Mouse (Mus musculus) forelimb bud, embryonic 11.5 days (tissue): ENCODE measurements around the gene Ap5m1.
"Not testable (repeated sequence)": the region's sequence is repeated elsewhere in the genome, so short reads cannot be mapped to it uniquely, and the experiment has no call there.

Source experiments
- DNase-seq: peaks from one replicate; pipeline ENCODE4 v3.0.0-alpha.2; 2012; ENCODE audit warnings: low read depth, low spot score

Ap5m1 gene

DNA sequence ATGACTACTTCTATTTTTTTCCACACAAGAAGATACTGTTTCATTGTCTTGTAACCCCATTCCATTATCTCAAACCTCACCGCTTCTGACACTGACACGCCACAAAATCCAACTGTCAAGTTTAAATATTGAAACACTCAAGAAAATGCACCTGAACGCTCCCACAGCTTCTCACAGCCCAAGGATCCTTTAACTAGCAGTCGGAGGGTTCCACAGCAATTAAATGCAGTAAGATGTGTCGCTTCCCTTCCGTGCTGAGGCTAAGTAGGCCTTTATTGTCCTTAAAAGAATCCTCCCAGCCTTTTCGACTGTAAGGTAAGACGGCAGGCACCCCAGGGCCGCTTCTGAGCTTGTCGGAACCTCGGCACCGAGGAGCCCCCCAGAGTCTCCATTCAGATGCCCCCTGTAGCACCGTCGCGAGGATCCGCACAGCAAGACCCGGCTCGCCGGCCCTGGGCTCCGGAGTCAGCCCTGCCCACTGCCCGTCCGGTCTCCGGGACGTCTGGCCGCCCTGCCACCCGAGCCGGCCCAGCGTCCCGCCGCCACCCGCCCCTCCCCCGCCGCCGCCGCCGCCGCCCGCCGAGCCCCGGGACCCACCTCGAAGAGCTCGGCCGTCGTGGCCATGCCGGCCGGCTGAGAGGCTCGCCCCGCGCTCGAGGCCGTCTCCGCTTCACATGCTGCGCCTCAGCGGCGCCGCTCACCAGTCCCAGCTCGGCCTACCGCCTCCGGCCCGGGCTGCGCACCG is at the start of gene Ap5m1:
TSS of gene Ap5m1 (plus strand) at position 569 of the 745 bp plus-strand sequence.
- DNase-seq, result peak; percentile 20

DNA sequence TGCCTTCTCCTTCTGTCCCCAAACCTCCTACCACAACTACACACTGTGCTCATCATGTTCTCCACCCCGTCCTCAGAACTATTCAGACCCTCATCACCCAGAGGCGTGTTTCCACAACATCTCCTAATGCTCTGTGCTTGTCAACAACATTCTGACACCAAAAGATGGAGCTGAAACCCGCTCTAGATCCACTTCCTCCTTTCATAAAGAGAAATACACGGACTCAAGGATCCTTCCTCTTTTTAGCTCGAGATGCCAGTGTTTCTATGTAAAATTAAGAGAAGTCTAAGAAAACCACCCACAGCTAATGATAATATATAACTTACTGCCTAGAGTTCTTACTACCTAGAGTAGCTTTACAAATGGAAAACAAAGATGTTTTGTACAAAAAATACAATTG is 46.1 kb upstream of the Ap5m1 start:
- DNase-seq, result no peak

DNA sequence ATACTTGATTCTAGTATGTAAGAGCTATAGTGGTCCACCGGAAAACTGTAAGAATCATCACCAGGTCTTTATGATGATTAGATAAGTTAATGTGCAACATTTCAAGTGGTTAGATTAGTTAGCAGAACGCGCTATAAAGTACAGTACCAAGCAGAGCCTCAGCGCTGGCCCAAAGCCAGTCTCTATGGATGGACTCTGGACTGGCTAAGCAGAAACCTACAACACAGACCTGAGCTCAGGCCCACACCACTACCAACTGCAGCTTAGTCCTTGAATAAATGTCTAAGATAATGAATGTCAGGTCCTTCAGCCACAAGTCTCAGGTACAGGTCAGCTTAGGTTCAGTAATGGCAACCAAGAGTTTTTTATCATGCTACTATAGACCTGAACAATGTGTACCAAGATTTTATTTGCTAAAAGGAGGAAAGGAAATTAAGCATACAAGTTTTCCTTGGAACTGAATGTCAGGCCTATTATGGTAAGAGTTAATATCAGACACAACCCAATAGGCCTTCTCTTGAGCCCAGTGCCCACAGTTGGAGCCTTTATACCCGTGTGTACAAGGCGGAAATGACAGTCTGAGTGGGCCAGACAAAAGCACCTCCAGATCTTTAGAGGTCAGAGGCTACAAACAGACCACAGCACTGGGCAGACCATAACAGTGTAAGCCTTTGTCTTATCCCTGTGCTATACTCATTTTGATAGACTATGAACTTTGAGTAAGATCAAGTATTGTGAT is 38.7 kb upstream of the Ap5m1 start:
- no peak for DNase-seq

DNA sequence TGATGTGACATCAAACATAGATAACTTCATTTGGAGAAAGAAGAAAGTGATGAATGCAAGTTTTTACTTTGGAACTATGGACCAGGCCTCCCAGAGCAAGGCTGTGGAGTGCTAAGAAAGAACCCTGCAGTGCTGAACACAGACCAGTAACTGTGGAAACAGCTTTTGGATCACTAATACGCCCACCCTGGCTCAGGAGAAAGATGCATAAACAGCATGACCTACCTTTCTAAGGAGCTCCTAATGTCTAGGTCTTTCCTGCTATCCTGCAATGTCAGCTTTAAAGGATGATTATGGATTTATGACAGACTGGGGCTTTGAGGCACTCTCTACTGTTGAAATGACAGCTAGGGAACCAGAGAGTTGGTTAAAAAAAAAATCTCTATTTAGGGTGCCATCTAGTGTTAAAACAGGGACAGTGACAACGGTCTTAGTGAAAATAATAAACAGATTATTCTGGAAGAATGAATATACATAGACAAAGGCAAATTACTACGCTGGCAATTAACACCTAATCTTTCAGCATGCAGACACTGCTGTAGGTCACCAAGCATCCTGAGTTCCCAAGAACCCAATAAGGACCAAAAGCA is 38.0 kb upstream of the Ap5m1 start:
- no peak for DNase-seq

DNA sequence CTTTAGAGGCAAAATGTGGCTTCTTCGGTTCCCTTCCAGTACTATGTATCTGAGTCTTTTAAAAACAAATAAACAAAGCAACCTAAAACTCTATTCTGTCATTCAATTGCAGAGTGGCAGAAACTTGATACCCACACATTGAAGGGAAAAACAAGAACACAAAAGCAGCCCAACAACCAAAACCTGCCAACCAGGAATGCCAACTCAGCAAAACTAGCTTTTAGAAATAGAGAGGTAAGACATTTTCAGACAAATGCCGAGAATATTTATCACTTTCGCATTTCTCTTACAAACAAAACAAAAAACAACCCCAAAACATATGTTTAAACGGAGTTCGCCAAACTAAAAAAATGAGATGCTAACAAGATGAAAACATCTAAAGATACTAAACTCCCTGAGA is 36.9 kb upstream of the Ap5m1 start:
- no peak for DNase-seq

DNA sequence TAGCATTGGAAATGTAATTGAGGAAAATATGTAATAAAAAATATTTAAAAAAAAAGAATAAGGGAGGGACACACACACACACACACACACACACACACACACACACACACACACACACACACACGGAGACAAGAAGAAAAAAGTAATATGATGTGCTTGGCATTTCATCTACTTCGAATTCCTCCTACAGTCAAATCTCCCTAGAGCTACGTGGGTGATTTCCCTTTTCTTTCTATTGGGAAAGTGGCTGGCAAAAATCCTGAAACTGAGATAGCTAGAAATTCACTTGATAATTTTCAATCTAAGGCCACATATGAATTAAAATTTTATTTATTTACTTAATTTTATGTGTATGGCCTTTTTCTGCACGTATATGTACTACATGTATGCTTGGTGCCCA is 20.3 kb upstream of the Ap5m1 start:
- no peak for DNase-seq

DNA sequence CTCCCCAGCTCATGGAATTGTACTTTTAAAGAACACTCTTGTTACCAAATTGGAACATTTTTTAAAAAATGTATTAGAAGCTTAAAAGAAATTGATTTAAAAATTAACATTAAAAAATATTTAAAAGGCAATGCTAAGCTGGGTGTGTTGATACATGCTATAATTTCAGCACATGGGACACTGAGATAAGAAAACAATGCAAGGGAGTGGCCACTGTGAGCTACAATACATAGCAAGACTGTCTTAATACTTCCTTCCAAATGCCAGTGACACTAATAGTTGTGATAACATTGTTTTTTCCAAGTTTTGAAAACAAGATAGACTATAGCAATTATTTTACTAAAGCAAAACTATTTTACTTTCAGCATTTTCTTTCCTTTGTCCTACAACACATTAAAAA is 16.4 kb upstream of the Ap5m1 start:
- no peak for DNase-seq

DNA sequence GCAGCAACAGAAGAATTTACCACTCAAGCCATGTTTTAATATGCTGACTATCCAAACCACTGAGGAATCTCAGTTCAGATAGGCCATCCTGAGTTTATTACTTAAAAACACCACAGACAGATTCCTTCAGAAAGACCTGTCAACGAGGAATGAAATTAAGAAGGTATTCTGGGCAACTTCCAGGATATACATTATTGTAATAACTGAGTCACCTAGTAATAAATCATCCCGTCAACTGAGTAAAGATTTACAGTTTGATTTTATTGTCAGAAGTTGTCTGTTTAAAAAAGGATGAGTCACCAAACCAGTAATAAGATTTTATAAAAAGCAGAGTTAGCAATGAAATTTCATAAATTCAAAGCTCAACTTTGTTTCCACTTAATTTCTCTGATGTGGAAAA is 2.1 kb upstream of the Ap5m1 start:
- no peak for DNase-seq

DNA sequence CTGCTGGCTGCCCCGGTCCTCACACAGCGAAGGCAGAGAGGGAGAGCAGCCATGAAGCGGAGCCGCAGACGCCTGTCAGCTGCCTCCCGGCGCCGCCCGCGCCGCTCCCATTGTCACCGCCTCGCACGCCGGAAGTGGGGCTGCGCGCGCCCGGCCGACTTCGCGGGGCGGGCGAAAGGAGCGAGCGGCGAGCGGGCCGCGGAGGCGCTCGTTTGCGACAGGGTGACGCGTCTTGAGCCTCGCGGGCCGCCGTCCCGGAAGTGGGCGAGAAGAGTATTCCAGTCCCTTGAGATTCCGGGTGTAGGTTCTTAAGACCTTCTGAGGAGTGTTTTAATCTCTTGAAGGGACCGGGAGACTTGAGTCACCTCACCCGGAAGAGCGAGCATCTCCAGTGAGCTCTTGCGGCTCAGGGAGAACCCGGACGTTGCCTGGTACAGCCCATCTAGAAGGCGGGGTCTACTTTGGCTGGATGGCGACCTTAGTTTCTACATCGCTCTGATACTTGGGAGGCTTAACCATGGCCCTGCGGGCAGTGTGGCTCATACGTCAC is 452 bp downstream of the Ap5m1 start, which contains the start of gene Exoc5:
TSS of gene Exoc5 (minus strand) at position 380 of the 550 bp plus-strand sequence.
- peak; percentile 93 for DNase-seq

DNA sequence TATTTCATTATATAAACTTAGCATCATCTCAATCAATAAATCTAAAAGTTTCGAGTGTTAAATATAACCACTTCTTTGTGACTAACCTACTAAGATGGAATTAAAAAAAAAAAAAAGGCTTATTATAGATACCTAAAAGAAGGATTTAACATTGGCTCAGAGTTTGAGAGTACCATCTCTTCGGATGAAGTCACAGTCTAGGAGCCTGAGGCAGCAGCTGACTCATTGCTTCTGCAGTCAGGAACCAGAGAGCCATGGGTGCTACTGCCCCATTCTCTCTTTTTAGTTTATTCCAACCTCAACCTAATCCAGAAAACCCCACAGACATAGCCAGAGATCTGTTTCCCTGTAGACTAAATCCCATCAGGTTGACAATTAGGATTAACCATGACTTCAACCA is 6.9 kb downstream of the Ap5m1 start:
- no peak for DNase-seq

DNA sequence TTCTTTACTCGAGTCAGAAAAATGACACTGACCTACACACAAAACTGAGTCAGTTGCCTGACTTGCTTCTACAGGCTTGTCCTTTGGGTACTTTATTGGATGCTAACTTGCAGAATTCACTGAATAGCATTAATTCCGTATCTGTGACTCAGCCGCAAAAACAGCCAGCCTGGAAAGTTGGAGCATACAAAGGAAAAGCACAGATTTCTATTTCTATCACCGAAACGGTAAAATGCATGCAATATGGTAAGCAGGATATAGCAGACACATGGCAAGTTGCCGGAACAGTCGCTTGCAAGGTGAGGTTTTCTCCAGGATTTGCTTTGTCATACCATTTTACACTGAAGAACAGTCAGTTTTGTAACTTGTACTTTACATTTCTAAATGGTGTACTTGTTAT is 8.0 kb downstream of the Ap5m1 start:
- no peak for DNase-seq

DNA sequence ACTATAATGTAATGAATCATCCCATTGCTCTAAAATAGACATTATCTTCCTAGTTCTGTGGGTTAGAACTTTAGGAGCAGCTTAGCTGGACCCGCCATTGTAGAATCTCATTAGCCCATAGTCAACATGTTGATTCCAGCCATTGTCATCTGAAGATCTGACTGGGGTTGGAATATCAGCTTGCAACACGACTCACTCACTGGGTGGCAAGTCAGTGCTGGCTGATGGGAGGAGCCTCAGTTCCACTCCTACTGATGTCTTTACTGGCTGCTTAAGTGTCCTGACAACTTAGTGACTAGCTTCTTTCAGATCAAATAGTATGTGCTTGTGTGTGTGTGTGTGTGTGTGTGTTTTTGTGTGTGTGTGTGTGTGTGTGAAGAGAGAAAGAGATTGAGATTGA is 8.5 kb downstream of the Ap5m1 start:
- no peak for DNase-seq

DNA sequence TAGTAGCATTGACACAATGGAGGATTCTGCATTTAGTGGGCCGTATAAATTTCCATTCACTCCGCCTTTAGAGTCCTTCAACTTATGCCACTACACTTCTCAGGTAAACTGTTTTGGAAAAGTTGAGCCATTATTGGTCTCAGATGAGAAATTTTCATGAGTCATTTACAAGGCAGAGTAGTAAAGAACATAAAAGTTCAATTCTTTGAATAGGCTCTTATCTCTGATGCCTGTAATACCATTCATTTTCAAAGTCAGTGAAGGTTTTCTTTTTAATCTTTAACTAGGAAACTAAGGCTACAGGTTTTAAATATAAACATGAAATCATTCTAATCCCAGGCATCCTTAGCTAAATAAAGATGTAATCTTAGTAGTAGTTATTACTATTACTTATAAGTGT is 12.9 kb downstream of the Ap5m1 start:
- DNase-seq, result no peak

DNA sequence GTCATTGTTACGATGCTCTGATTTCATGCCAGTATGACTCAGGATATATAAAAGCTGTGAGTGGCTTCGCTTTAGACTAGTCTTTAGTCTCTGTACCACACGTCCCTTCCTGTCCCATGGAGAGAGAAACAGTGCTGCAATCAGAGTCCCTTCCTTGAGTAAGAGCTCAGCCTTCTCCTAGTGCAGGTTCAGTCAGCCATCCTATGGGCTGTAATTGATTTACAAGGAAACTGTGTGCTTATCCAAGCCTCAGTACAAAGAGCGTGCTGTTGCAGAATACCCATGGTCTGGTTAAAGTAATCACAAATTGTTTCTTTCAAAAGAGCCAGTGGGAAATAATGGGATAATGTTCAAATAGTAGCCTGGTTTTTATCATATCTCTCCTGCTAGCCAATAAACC is 20.6 kb downstream of the Ap5m1 start:
- no peak for DNase-seq

DNA sequence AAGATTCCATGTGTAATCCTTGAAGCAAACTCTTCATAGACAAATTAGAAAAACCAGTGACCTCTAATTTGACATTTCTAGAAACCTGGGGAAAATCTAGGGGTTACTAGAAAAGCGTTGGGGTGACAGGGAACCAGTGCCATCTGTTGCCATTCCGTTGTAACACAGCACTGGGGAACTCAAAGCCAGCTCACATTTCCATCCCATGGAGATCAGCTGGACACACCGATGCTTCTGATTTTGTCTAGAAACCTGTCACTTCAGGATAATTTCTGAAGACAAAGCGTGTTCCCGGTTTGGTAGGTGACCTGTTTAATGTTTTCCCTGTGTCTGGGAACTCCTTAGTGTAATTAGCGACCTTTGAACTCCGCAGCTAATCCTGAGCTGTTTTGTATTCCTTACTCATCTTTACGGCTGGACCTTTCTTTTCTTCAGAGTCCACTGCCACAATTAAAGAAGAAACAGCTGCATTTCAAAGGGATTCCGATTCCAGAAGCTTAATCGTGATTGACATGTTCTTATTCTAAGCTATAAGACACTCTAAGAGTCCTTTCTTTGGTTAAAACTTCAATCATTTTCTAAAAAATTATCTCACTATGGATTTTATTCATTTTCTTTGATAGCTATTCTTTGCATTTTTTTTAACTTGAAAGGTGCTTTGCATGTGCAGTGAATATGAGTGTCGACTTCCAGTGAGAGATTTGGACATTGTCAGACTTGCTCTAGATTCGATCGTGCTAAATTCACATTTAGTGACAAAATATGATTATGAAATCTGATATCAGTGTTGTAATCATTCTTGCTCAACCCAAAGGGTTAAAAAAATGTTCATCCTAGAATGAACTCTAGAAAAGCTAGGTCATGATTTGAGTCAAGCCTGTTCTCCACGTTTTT is 22.5 kb downstream of the Ap5m1 start:
- DNase-seq, result no peak

DNA sequence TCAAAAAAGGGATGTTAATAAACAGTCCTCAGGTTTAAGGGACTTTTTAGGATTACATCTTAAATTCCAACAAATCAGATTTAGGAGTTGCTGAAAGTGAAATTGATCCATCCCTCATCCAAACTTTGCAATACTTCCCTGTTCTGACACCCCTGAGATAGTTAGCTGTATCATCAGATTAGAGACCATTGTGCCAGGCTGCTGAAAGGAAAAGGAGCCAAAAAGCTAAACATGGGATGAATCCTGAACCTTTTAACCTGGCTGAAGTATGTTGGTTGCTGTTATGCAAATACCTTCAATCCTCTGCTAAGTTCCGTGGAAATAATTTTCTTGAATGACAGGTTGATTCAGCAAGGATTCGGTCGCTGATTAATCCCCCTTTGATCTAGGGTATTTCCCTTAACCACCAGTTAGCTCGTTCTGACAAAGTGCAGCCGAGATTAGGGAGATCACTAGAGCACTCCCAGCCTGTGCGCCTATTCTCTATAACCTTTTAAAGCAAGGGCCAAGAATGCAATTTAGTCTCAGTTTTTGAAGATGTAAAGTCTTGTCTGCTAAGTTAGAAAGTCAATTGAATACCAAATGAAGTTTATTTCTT is 23.7 kb downstream of the Ap5m1 start:
- no peak for DNase-seq

DNA sequence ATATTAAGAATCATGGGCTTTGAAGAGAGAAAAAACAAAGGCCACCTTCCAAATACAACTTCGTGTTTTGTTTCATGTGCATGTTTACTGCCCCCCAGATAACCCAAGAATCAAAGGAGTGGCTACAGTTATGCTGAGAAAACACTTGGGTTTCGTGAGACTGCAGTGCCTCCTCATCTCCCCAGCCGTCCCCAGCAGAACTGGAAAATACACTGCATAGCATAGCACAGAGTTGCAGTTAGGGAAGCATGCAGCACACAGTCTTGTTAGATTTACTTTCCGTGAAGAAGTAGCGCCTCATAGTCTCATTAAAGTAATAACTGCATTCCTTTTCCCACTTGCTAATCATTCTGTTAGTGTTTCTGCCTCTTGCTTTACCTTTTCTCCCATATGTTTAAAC is 24.2 kb downstream of the Ap5m1 start:
- no peak for DNase-seq

DNA sequence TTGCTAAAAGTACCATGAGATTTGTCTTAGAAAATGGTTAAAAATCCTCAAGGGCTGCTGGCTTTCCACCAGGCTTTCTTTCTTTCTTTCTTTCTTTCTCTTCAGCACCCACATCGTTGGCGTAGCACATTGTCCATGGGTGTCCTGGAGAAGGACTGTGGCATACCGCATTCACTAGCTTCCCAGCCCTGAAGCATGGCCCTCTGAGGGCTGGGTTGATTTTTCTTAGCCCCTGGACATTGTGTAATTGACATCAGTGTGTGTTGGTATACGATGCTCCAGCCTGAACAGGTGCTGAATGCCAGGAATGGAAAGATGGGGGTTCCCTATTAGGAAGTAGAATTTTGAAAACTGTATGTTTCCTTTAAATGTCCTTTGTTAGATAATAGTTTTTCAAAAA is 25.4 kb downstream of the Ap5m1 start:
- no peak for DNase-seq

DNA sequence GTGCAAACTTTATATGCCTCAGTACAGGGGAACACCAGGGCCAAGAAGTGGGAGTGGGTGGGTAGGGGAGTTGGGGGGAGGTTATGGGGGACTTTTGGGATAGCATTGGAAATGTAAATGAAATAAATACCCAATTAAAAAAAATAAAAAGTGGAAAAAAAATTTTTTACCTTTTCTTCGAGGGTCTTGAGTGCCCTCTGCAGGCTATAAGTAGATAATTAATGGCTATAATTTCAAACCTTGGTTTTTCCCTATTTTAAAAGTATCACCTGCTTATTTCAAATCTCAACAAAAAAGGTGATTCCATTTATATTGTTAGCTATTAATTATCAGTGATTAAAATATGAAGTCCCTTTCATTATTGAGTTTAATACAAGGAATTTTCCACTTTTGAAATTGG is 25.9 kb downstream of the Ap5m1 start:
- DNase-seq, result not testable (repeated sequence)

DNA sequence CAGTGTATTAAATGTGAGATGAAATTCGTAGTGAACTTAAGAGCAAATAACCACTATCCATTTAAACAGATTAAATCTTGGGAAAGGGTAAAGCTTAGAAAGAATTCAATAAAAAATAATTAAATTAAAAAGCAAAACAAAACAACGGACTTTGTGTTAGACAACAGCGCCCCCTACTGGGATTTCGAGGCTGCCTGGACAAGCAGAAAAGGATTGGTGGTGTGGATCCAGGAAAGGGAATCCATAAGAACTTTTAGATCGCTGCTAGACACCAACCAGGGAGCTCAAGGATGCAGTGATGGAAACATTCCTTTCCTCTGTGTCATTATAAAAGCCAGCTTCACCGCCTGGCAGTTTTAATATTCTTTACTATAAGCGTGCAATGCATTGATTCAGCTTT is 52.5 kb downstream of the Ap5m1 start:
- peak; percentile 57 for DNase-seq

DNA sequence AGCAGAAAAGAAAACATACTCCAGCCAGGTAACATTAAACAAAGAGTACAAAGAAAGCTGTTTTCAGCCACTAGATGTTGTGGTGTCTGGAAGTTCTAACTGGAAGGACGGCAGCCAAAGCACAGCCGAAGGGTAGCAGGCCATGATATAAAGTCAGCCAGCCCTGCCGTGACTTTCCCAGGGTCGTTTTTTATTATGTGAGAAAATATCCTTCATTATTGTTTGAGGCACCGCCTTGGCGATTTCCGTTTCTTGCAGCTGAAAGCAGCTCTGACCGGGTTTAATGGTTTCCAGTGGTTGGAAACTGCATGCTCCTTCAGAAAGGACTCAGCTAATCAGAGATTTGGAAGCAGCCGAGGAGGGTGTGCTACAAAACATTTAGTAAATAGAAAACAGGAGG is 55.8 kb downstream of the Ap5m1 start:
- peak; percentile 78 for DNase-seq
